Mouse (Mus musculus) urinary bladder, postnatal 36 days (tissue): Measurements from ENCODE around the gene Hal.
"Not testable (repeated sequence)": the region's sequence is repeated elsewhere in the genome, so short reads cannot be mapped to it uniquely, and the experiment has no call there.

ENCODE experiments used
- DNase-seq, 2 experiments: peaks; one replicate each; pipeline ENCODE4 v3.0.0; 2022; ENCODE audit warnings: low spot score in 2 of 2, mixed read lengths in 1 of 2

The Hal gene

GRCm38 (mm10) chr10:93515927-93516326, 27.4 kb downstream of the Hal start:
- DNase-seq, result no peak

- peak; percentile 17 to 31 for DNase-seq
These were observed 29.2 kb downstream of the Hal start for GRCm38 (mm10) chr10:93517754-93518153.

GRCm38 (mm10) chr10:93518186-93518585, 29.6 kb downstream of the Hal start:
- DNase-seq, result no peak

GRCm38 (mm10) chr10:93518620-93519019, 30.1 kb downstream of the Hal start:
- no peak for DNase-seq

GRCm38 (mm10) chr10:93519159-93519558, 30.6 kb downstream of the Hal start:
- DNase-seq, result no peak

- DNase-seq, result no peak
These were observed 31.2 kb downstream of the Hal start for GRCm38 (mm10) chr10:93519756-93520155.

- no peak for DNase-seq
These were observed 32.4 kb downstream of the Hal start for GRCm38 (mm10) chr10:93520994-93521393.

DNA sequence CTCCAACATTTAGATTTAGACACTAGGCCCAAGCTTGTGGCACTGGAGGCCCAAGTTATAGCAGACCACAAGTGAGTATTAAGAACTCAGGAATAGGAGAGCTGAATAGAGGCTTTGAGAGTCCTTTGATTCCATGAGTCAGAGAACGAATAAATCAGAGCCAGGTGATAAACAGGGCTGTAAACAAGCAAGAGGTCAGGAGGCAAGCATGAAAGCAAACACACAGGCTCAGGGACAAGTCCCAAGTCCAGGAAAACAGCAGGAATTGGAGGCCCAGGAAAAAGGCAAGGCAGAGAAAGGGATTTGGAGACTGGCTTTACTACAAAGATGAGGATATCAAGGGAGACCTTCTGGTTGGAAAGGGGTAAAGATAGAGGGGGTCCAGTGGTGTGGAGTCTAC, 36.8 kb downstream of the Hal start:
- DNase-seq, result no peak

GRCm38 (mm10) chr10:93538287-93538686, 49.7 kb downstream of the Hal start:
- no peak for DNase-seq

GRCm38 (mm10) chr10:93538818-93539217, 50.2 kb downstream of the Hal start:
- DNase-seq, result no peak

- DNase-seq, result peak; percentile 70 to 85
These were observed 51.3 kb downstream of the Hal start, which contains the start of gene Amdhd1 for GRCm38 (mm10) chr10:93539775-93540430. Amdhd1 (minus strand) TSS chr10:93540033.

DNA sequence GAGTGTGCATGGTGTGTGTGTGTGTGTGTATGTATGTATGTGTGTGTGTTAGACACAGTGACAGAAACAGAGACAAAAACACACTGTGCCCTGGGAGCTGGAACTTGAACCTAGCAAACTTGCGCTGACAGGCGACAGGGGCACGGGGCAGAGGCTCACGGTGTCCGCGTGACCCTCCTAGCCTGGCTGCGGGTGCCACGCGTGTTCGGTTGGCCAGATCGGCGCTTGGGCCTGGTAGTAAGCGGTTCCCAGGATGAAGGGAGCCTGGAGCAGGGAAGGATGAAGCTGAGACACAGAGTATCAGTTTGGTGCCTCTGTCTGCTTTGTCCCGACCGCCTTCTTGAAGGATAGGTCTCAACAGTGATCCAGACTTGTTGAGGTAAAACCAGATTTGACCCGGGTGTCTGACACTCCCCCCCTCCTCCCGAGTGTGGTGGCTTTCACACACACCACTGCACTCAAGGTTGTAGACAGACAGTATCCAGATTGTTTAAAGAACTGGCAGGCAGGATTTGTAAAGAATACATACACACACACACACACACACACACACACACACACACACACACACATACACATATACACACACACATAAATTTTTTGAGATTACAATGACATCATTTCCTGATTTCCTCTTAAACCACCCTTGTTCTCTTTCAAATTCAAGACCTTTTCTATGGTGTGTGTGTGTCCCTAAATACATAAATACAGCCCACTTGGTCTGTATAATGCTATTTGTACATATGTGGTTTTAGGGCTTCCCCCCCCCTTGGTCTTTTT, 52.1 kb downstream of the Hal start, which contains the start of gene Ccdc38:
Gene Ccdc38, plus strand, starts transcription at position 202 of the 780 bp plus-strand sequence.
- no peak for DNase-seq

- DNase-seq, result no peak
These were observed 53.0 kb downstream of the Hal start for GRCm38 (mm10) chr10:93541585-93541984.

- no peak for DNase-seq
These were observed 53.8 kb downstream of the Hal start for GRCm38 (mm10) chr10:93542356-93542755.

DNA sequence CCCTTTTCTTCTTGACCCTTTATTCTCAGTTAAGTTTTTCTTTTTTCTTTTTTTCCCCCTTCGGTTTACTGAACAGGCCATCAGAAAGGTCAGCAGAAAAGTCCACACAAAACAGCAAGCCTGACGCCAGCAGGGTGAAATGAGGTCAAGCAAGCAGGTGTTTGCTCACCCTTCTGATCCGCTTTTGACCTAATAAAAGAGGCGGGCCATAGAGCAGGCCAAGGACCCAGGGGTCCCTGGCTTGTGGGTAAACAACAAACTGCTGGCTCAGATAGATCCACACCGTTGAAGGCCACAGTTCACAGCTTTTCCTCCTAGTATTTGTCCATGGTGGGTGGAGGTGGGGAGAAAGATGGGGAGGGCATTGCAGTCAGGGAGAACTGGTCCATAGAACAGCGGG, 54.6 kb downstream of the Hal start:
- no peak for DNase-seq

GRCm38 (mm10) chr10:93544172-93544571, 55.6 kb downstream of the Hal start:
- DNase-seq, result no peak

DNA sequence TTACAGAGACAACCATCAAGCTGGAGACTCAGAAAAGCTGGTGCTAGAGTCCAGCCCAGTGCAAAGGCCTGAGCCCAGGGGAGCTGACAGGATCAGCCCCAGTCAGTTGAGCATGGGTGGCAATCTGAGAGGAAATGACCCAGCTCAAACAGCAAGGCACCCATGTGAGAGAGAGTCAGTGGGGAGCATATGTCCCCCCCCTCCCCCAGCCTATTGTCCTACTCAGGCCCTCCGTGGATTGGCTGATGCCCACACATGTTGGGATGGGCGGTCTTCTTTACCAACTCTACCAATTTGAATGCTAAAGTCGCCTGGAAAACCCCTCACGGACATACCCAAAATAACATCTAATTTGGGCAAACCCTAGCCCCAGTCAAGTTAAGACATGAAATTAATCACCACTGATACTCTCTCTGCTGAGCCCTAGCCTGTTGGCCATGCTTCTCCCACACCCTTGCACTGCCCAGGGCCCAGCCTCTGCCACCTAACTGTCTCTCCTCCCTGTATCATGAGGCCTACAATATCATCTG, 59.2 kb downstream of the Hal start:
- no peak for DNase-seq

DNA sequence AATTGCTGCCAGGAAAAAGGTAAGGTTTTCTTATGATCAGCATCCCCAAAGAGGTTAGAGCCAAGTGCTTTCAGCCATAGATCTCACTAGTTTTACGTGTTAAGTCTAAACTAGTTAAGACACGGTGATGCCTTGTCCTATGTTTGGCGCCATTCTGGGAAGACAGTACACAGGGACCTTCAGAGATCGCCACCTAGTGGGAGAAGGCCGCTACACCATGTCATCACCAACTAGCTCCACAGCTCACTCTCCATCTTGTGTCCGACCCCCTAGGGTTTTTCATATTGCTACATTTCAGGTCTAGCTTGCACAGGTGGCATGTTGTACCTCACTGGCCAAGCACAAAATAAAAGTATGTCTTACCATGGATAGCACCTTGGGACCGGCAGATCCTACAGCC, 60.4 kb downstream of the Hal start:
- DNase-seq, result peak; percentile 32 to 74

GRCm38 (mm10) chr10:93549821-93550220, 61.3 kb downstream of the Hal start:
- DNase-seq, result no peak

- DNase-seq, result no peak
These were observed 64.0 kb downstream of the Hal start for GRCm38 (mm10) chr10:93552596-93552995.

DNA sequence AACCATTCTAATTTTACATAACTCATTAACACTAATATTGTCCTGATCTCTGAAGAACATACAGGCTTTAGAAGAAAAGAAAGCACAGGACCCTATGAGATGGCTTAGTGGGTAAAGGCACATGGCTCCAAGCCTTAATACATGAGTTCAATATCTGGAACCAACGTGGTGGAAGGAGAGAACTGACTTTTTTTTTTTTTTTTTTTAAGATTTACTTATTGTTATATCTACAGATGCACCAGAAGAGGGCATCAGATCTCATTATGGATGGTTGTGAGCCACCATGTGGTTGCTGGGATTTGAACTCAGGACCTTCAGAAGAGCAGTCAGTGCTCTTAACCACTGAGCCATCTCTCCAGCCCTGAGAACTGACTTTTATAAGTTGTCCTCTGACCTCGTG, 69.4 kb downstream of the Hal start:
- not testable (repeated sequence) for DNase-seq

- DNase-seq, result no peak
These were observed 71.2 kb downstream of the Hal start for GRCm38 (mm10) chr10:93559786-93560185.
